Mouse (Mus musculus): ENCODE results near the gene Trpm8. TPM values are rescaled to one million over a fixed set of nuclear protein-coding genes. Genes with fewer than 3 reads are reported as not detected.

Gene Trpm8
- 0.04 TPM in 1 of 2 replicates, not detected in the other for polyA plus RNA-seq (2014; fragmentation: Nextera tagmentation; extraction: Ambion mirVana)

GRCm38 (mm10) chr1:88277098-88277817, at the start of gene Trpm8, which contains the start of gene Hjurp:
Gene Trpm8, plus strand, starts transcription at chr1:88277661.
Gene Hjurp, minus strand, starts transcription at chr1:88277633.
- Histone ChIP-seq H3K4me2 (ENCODE audit: low read length) (peak within 1 kb of the TSS; percentile 65), H3K27ac (replicated peaks in 1 of 2; ENCODE audit: control insufficient read depth in 1 of 2, insufficient read depth in 1 of 2, low read depth in 2 of 2, low read length in 2 of 2) (peak within 1 kb of the TSS; percentile 83 to 85), H3K4me3 (ENCODE audit: control insufficient read depth in 1 of 2, insufficient read depth in 1 of 2, low read depth in 1 of 2, low read length in 2 of 2) (peak within 1 kb of the TSS; percentile 47 to 55), H3K9me3 (ENCODE audit: control insufficient read depth, low read length) (0 out of 2 replicates have a peak, but pooled peaks cover 3% of the 10 kb centered on the region), H3K27me3 (ENCODE audit: control insufficient read depth, insufficient read depth, low read length) (no peaks in the 10 kb centered on the region), H3K36me3 (ENCODE audit: control insufficient read depth, insufficient read depth, low read length) (peaks cover 39% of the 10 kb centered on the region), H3K4me1 (ENCODE audit: control insufficient read depth in 2 of 2, insufficient read depth in 2 of 2, low read length in 2 of 2) (peaks cover 5 to 23% of the 10 kb centered on the region in 2 experiments; a peak in 3 of 4 replicates), H3K9ac (ENCODE audit: low read length) (peak within 1 kb of the TSS; percentile 80)
- ATAC-seq (ENCODE audit: insufficient number of reproducible peaks, insufficient read depth, low FRiP score, low read depth) = peak; percentile 95
- WGBS = under 1% methylated on average over 50 of the region's 50 CpGs

- no peaks in the 10 kb centered on the region for H3K36me3 ChIP-seq (ENCODE audit: control insufficient read depth, insufficient read depth, low read length)
- 66% methylated on average over 7 of the region's 7 CpGs for WGBS
- no peak overlapping the region for H3K9ac ChIP-seq (ENCODE audit: low read length)
- ATAC-seq (ENCODE audit: insufficient number of reproducible peaks, insufficient read depth, low FRiP score, low read depth) = peak; percentile 6; the same call in 1 of the 2 replicates
- H3K4me3 ChIP-seq (ENCODE audit: control insufficient read depth in 1 of 2, insufficient read depth in 1 of 2, low read depth in 1 of 2, low read length in 2 of 2) = no peak overlapping the region
- peaks cover 78% of the 10 kb centered on the region for H3K9me3 ChIP-seq (ENCODE audit: control insufficient read depth, low read length)
- no peaks in the 10 kb centered on the region for H3K4me1 ChIP-seq (ENCODE audit: control insufficient read depth in 2 of 2, insufficient read depth in 2 of 2, low read length in 2 of 2)
- H3K27me3 ChIP-seq (ENCODE audit: control insufficient read depth, insufficient read depth, low read length) = no peaks in the 10 kb centered on the region
- no peak overlapping the region for H3K4me2 ChIP-seq (ENCODE audit: low read length)
- H3K27ac ChIP-seq (replicated peaks in 1 of 2; ENCODE audit: control insufficient read depth in 1 of 2, insufficient read depth in 1 of 2, low read depth in 2 of 2, low read length in 2 of 2) = no peak overlapping the region
Measured at GRCm38 (mm10) chr1:88228121-88228520, 49.3 kb upstream of the Trpm8 start.

GRCm38 (mm10) chr1:88229566-88229965, 47.9 kb upstream of the Trpm8 start:
- H3K4me3 ChIP-seq (ENCODE audit: control insufficient read depth in 1 of 2, insufficient read depth in 1 of 2, low read depth in 1 of 2, low read length in 2 of 2) = no peak overlapping the region
- peaks cover 93% of the 10 kb centered on the region for H3K9me3 ChIP-seq (ENCODE audit: control insufficient read depth, low read length)
- H3K27ac ChIP-seq (replicated peaks in 1 of 2; ENCODE audit: control insufficient read depth in 1 of 2, insufficient read depth in 1 of 2, low read depth in 2 of 2, low read length in 2 of 2) = no peak overlapping the region
- H3K9ac ChIP-seq (ENCODE audit: low read length) = no peak overlapping the region
- ATAC-seq (ENCODE audit: insufficient number of reproducible peaks, insufficient read depth, low FRiP score, low read depth) = no peak
- H3K4me1 ChIP-seq (ENCODE audit: control insufficient read depth in 2 of 2, insufficient read depth in 2 of 2, low read length in 2 of 2) = no peaks in the 10 kb centered on the region
- H3K4me2 ChIP-seq (ENCODE audit: low read length) = no peak overlapping the region
- no peaks in the 10 kb centered on the region for H3K27me3 ChIP-seq (ENCODE audit: control insufficient read depth, insufficient read depth, low read length)
- H3K36me3 ChIP-seq (ENCODE audit: control insufficient read depth, insufficient read depth, low read length) = no peaks in the 10 kb centered on the region
- 69% methylated on average over 3 of the region's 3 CpGs for WGBS

- 75% methylated on average over 5 of the region's 5 CpGs for WGBS
- H3K9me3 ChIP-seq (ENCODE audit: control insufficient read depth, low read length) = peaks cover 97% of the 10 kb centered on the region
- H3K27me3 ChIP-seq (ENCODE audit: control insufficient read depth, insufficient read depth, low read length) = no peaks in the 10 kb centered on the region
- no peaks in the 10 kb centered on the region for H3K4me1 ChIP-seq (ENCODE audit: control insufficient read depth in 2 of 2, insufficient read depth in 2 of 2, low read length in 2 of 2)
- H3K36me3 ChIP-seq (ENCODE audit: control insufficient read depth, insufficient read depth, low read length) = no peaks in the 10 kb centered on the region
- H3K4me2 ChIP-seq (ENCODE audit: low read length) = no peak overlapping the region
- no peak for ATAC-seq (ENCODE audit: insufficient number of reproducible peaks, insufficient read depth, low FRiP score, low read depth)
- H3K27ac ChIP-seq (replicated peaks in 1 of 2; ENCODE audit: control insufficient read depth in 1 of 2, insufficient read depth in 1 of 2, low read depth in 2 of 2, low read length in 2 of 2) = no peak overlapping the region
- H3K4me3 ChIP-seq (ENCODE audit: control insufficient read depth in 1 of 2, insufficient read depth in 1 of 2, low read depth in 1 of 2, low read length in 2 of 2) = no peak overlapping the region
- no peak overlapping the region for H3K9ac ChIP-seq (ENCODE audit: low read length)
Measured at GRCm38 (mm10) chr1:88229986-88230385, 47.5 kb upstream of the Trpm8 start.

- H3K9me3 ChIP-seq (ENCODE audit: control insufficient read depth, low read length) = peaks cover 99% of the 10 kb centered on the region
- no peak for ATAC-seq (ENCODE audit: insufficient number of reproducible peaks, insufficient read depth, low FRiP score, low read depth)
Measured at GRCm38 (mm10) chr1:88230421-88230820, 47.0 kb upstream of the Trpm8 start.

GRCm38 (mm10) chr1:88230981-88231802, 46.3 kb upstream of the Trpm8 start:
- no peak overlapping the region for H3K9ac ChIP-seq (ENCODE audit: low read length)
- no peak overlapping the region for H3K4me2 ChIP-seq (ENCODE audit: low read length)
- 65% methylated on average over 6 of the region's 6 CpGs for WGBS
- no peaks in the 10 kb centered on the region for H3K36me3 ChIP-seq (ENCODE audit: control insufficient read depth, insufficient read depth, low read length)
- no peak overlapping the region for H3K4me3 ChIP-seq (ENCODE audit: control insufficient read depth in 1 of 2, insufficient read depth in 1 of 2, low read depth in 1 of 2, low read length in 2 of 2)
- no peaks in the 10 kb centered on the region for H3K27me3 ChIP-seq (ENCODE audit: control insufficient read depth, insufficient read depth, low read length)
- H3K4me1 ChIP-seq (ENCODE audit: control insufficient read depth in 2 of 2, insufficient read depth in 2 of 2, low read length in 2 of 2) = no peaks in the 10 kb centered on the region
- no peak for ATAC-seq (ENCODE audit: insufficient number of reproducible peaks, insufficient read depth, low FRiP score, low read depth)
- H3K27ac ChIP-seq (replicated peaks in 1 of 2; ENCODE audit: control insufficient read depth in 1 of 2, insufficient read depth in 1 of 2, low read depth in 2 of 2, low read length in 2 of 2) = no peak overlapping the region
- H3K9me3 ChIP-seq (ENCODE audit: control insufficient read depth, low read length) = peaks cover 100% of the 10 kb centered on the region

More at GRCm38 (mm10) chr1:88230421-88230820, 47.0 kb upstream of the Trpm8 start:
- Histone ChIP-seq H3K9ac (ENCODE audit: low read length) (no peak overlapping the region), H3K4me2 (ENCODE audit: low read length) (no peak overlapping the region), H3K4me1 (ENCODE audit: control insufficient read depth in 2 of 2, insufficient read depth in 2 of 2, low read length in 2 of 2) (no peaks in the 10 kb centered on the region), H3K36me3 (ENCODE audit: control insufficient read depth, insufficient read depth, low read length) (no peaks in the 10 kb centered on the region), H3K27ac (replicated peaks in 1 of 2; ENCODE audit: control insufficient read depth in 1 of 2, insufficient read depth in 1 of 2, low read depth in 2 of 2, low read length in 2 of 2) (no peak overlapping the region), H3K27me3 (ENCODE audit: control insufficient read depth, insufficient read depth, low read length) (no peaks in the 10 kb centered on the region), H3K4me3 (ENCODE audit: control insufficient read depth in 1 of 2, insufficient read depth in 1 of 2, low read depth in 1 of 2, low read length in 2 of 2) (no peak overlapping the region)
- WGBS = 66% methylated on average over 7 of the region's 7 CpGs

GRCm38 (mm10) chr1:88231803-88232499, 45.5 kb upstream of the Trpm8 start:
- Histone ChIP-seq H3K27me3 (ENCODE audit: control insufficient read depth, insufficient read depth, low read length) (no peaks in the 10 kb centered on the region), H3K36me3 (ENCODE audit: control insufficient read depth, insufficient read depth, low read length) (no peaks in the 10 kb centered on the region), H3K4me3 (ENCODE audit: control insufficient read depth in 1 of 2, insufficient read depth in 1 of 2, low read depth in 1 of 2, low read length in 2 of 2) (no peak overlapping the region), H3K9ac (ENCODE audit: low read length) (no peak overlapping the region), H3K27ac (replicated peaks in 1 of 2; ENCODE audit: control insufficient read depth in 1 of 2, insufficient read depth in 1 of 2, low read depth in 2 of 2, low read length in 2 of 2) (no peak overlapping the region), H3K9me3 (ENCODE audit: control insufficient read depth, low read length) (peaks cover 98% of the 10 kb centered on the region), H3K4me2 (ENCODE audit: low read length) (no peak overlapping the region), H3K4me1 (ENCODE audit: control insufficient read depth in 2 of 2, insufficient read depth in 2 of 2, low read length in 2 of 2) (no peaks in the 10 kb centered on the region)
- WGBS = 57% methylated on average over 7 of the region's 7 CpGs
- no peak for ATAC-seq (ENCODE audit: insufficient number of reproducible peaks, insufficient read depth, low FRiP score, low read depth)
